Mouse (Mus musculus) adrenal gland, postnatal 0 days (tissue): ENCODE results near the gene Top3a. TPM values are rescaled to one million over a fixed set of nuclear protein-coding genes. Genes with fewer than 3 reads are reported as not detected.

Experiments used
- microRNA-seq: library from miRNA; unstranded; fragments of <30 nt; microRNA quantifications from one replicate; pipeline ENCODE4, GENCODE M21; 2016; ENCODE audit warnings: borderline replicate concordance; ENCODE audit not compliant: insufficient number of aligned reads
- polyA plus RNA-seq: library from polyadenylated mRNA; unstranded; fragments of >200 nt; fragmentation: Nextera tagmentation; extraction: Ambion mirVana; gene quantifications from 2 replicates; pipeline ENCODE4 v1.2.1, GENCODE M21; 2015

Top3a gene
- 5.9 and 9.2 TPM in 2 replicates for polyA plus RNA-seq

DNA sequence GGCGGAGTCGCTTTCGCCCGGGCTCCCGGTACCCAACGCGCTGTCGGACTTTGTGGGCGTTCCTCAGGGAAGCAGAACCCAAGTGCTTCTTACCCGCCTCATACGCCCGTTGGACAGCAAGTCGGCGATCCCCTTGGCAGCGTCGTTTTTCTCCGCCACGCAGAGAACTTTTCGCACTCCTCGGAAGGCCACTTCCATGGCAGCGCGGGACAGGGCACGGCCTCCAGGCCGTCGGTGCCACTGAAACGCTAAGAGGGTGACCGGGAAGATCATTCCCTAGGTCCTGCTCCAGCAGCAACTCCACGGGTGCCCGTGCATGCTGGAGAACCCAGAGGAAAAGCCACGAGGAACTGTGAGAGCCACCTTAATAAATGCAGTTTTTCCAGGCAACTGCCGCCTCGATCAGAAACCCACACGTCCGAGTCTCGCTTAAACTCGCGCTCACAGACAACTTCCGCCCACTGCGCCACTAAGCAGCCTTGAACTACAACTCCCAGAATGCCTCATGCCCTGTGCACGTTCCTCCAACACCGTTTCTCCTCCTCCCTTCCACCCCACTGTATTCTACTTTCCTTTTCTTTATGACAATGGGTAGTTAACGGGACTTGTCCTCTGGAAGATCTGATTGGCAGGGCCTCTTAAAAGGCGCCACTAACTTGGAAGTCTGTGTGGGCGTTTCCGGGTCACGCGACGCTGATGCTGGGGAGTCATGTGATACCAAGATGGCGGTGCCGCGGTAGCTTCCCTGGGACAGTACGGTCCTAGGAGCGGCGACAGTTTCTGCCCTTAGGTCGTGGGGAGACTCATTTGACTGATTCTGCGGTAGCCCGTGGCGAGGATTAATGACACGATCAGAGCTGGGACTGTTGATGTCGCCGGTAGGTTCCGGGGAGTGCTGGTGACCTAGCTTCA lies at the start of gene Top3a, which contains the start of gene Smcr8:
Gene Top3a, minus strand, starts transcription at position 537 of the 912 bp plus-strand sequence.
Gene Smcr8, plus strand, starts transcription at position 696 of the 912 bp plus-strand sequence.

DNA sequence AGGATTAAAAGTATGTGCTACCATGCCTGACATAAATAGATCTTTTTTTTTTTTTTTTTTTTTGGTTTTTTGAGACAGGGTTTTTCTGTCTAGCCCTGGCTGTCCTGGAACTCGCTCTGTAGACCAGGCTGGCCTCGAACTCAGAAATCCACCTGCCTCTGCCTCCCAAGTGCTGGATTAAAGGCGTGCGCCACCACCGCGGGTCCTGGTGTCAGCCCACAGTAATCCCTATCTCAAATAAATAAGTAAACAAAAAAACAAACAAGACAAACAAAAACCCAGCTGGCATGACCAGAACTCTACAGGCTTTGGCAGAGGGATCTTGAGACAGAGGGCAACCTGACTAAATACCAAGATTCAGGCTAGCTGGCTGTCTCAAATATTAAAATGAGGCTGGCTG lies 34.5 kb upstream of the Top3a start, which contains the start of gene Shmt1:
Gene Shmt1, minus strand, starts transcription at position 101 of the 400 bp plus-strand sequence.

DNA sequence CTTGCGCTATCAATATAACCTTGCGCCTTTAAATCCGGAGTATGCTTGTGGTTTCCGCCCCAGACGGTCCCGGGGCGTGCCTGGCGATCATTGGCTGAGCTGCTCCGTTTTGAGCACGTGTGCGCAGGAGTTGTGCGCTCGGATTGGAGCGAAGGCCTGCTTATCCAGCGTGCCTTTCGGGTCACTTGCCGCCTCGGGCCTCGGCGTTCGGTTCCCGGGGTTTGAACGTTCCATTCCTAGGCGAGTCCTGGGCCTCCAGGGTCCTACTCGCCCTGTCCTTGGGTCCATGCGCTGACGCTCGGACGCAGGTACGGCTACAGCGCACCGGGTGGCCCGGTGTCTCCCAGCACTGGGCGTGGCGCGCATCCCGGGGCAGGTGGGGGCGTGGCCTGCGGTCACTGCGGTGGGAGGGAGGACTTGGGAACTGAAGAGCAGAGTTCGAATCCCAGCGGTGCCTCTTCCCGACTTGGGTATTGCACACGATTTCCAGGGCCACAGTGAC lies 48.9 kb downstream of the Top3a start, which contains the start of gene Mief2:
Gene Mief2, plus strand, starts transcription at position 139 of the 502 bp plus-strand sequence.

DNA sequence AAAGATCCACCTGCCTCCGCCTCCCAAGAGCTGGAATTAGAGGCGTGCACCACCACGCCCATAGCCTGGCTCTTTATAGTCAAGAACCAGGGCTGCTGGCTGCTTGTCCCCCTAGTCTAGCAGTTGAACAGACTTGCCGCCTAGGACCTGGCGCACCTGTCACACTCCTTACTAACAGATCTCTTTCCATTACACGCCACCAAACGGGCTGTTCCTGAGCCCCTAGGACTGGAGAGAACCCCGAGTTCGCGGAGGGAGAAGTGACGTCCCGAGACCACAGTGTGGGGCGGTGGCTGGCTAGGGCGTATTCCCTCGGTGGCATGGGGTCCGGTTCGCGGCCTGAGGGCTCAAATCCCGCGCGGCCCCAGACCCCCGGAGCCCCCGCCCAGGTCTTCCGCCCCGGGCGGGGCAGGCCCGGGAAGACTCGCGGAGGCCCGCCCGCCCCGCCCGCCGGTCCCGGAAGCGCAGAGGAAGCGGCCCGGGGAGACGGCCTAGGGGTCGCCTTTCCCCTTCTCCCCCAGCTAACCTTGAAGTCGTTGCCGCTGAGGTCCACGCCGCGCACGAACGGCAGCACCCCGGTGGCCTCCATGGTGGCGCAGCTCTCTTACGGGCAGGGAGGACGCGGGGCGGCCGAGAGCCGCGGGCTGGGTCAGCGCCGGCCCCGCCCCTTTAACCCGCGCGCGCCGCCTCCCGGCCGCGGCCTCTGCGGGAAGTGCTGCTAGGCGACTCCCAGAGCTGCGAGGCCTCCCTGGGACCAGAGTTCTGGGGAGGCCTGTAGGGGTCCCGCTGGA lies 50.4 kb downstream of the Top3a start, which contains the start of gene Flii:
Gene Flii, minus strand, starts transcription at position 663 of the 791 bp plus-strand sequence.

DNA sequence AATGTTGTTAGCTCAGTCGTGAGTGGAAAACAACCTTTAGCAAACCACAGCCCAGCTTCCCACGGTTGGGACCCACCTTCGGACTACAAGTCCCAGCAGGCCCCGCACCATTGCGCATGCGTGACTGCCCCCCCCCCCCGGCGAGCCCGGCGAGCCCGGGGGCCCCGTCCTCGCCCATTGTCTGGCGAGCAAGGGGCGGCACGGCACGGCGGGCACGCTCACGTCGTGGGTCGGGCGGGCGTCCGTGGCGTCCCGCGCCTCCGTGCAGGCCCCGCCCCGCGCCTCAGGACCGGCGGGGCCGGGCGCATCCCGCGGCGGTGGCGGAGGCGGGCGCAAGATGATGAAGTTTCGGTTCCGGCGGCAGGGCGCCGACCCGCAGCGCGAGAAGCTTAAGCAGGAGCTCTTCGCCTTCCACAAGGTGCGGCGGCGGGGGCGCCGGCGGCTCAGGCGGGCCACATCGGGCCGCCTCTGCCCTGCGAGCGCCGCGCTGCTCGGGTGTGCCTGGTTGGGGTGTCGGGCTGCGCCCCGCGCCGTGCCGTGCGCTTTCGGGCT lies 77.6 kb downstream of the Top3a start, which contains the start of gene Llgl1:
Gene Llgl1, plus strand, starts transcription at position 200 of the 552 bp plus-strand sequence.

Small RNA genes within 50 kb of the gene (microRNA-seq; reads per million reads assigned to microRNA genes)
- 3.2 reads per million for gene Mir5100

Other genes with a start within 250 kb of the Top3a start
- gene Alkbh5, start 241.0 kb downstream of the Top3a start, polyA plus RNA-seq = 25.8 and 38.5 TPM in 2 replicates
- 19.4 and 21.3 TPM in 2 replicates for gene Llgl1, start 77.6 kb downstream of the Top3a start, polyA plus RNA-seq
- 45.0 and 63.2 TPM in 2 replicates for gene Flii, start 50.1 kb downstream of the Top3a start, polyA plus RNA-seq
- 10.6 and 21.4 TPM in 2 replicates for gene Mief2, start 49.0 kb downstream of the Top3a start, polyA plus RNA-seq
- gene Smcr8, start 159 bp upstream of the Top3a start, polyA plus RNA-seq = 1.8 and 2.3 TPM in 2 replicates
- gene Shmt1, start 34.4 kb upstream of the Top3a start, polyA plus RNA-seq = 27.4 and 79.2 TPM in 2 replicates
- gene Dhrs7b, start 53.3 kb upstream of the Top3a start, polyA plus RNA-seq = 50.2 and 51.8 TPM in 2 replicates
- 52.7 and 52.9 TPM in 2 replicates for gene Tmem11, start 101.9 kb upstream of the Top3a start, polyA plus RNA-seq
- 11.1 and 12.3 TPM in 2 replicates for gene Natd1, start 137.4 kb upstream of the Top3a start, polyA plus RNA-seq
- gene Map2k3, start 154.7 kb upstream of the Top3a start, polyA plus RNA-seq = 47.7 and 99.6 TPM in 2 replicates
- 1.4 and 2.2 TPM in 2 replicates for gene Kcnj12, start 245.2 kb upstream of the Top3a start, polyA plus RNA-seq